Mouse (Mus musculus) spleen, adult 2 months (tissue): ENCODE data around the gene Kcna4.

Experiments used
- CTCF ChIP-seq: fragments of 200-500 bp; IDR thresholded peaks from 2 replicates; pipeline ENCODE4 v1.5.1; 2011; ENCODE audit warnings: mild to moderate bottlenecking, inconsistent platforms; ENCODE audit not compliant: insufficient read depth, insufficient read length, insufficient replicate concordance; ENCODE audit errors: extremely low read depth
- POLR2A ChIP-seq: fragments of 200-500 bp; IDR thresholded peaks from 2 replicates; pipeline ENCODE4 v1.6.1; 2011; ENCODE audit warnings: low read depth, low read length, inconsistent platforms

DNA sequence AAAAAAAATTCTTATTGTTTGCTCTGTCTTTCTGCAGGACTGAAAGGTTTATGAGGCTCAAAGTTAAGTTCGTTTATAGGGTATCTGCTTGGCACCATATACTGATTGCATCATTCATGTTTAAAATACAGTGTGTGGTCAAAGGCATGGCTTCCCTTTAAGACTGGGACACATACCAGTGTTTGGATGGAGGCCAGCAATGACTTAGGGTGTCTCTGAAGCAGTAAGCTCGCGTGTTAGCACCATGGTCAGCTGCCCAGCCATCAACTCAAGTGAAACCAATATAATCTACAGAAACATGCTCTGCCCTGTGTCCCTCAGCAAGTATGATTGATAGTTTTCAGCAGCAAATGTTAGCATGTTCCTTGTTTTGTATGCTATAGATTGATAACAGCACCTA is 32.3 kb upstream of the Kcna4 start:
- TF ChIP-seq CTCF (no peak), POLR2A (no peak)
